ENCODE assay signal across 8 mouse cellular contexts in the genomic region with DNA sequence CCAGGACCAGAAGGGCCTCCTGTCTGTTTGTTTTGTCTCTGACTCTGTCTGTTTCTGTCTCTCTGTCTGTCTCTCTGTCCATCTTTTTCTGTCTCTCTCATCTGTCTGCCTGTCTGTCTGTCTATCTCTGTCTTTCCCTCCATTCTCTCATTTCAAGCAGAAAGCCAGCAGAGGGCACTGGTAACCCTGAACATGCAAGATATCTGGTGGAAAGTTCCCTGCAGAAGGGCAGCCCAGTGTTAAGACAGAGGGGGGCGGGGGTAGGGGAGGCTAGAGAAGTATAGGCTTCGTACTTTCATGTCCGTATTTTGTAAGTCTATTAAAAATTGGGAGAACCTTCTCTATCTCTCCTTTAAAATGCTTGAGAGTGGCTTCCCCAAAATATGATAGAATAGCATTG.
DNase-seq lines count a peak whose midpoint lies in the region; ATAC-seq and TF ChIP-seq lines count a peak whose summit lies in the region.

No protein-coding gene starts in this region.

- TF ChIP-seq CTCF in Patski (IDR thresholded peaks at IDR 0.05): peak; percentile 77

- H3K9me3 ChIP-seq in neural tube, embryonic 11.5 days (ENCODE audit: control insufficient read depth, low read length): no peaks in the 10 kb centered on the region

- H3K9ac ChIP-seq in neural tube, embryonic 11.5 days (ENCODE audit: low read length): no peak overlapping the region

- no peak overlapping the region for H3K4me3 ChIP-seq in neural tube, embryonic 11.5 days (ENCODE audit: low read depth, low read length)

- no peaks in the 10 kb centered on the region for H3K36me3 ChIP-seq in neural tube, embryonic 11.5 days (ENCODE audit: control insufficient read depth, insufficient read depth, low read length)

- no peak overlapping the region for H3K4me2 ChIP-seq in neural tube, embryonic 11.5 days (ENCODE audit: low read depth)

- H3K4me1 ChIP-seq in neural tube, embryonic 11.5 days (ENCODE audit: control insufficient read depth, insufficient read depth, low read length): no peaks in the 10 kb centered on the region

- CTCF ChIA-PET in Patski (lab: Charles Lee): interaction anchor here (1.9 kb wide), 1 partner anchor 714 kb away, joined by 6 read pairs; no protein-coding TSS in a partner anchor

- POLR2A ChIA-PET in Patski (lab: Charles Lee): no interaction called here

- no peak overlapping the region for H3K27ac ChIP-seq in neural tube, embryonic 11.5 days (ENCODE audit: low read depth, low read length)

- DNase-seq in layer of hippocampus, adult 11-12 months (ENCODE audit: low spot score): peak; percentile 66
- DNase-seq in layer of hippocampus, adult 9-10 months (ENCODE audit: low spot score): no peak
- peak; percentile 0 for DNase-seq in Patski (ENCODE audit: low read depth, low spot score)
- peak; percentile 14 for DNase-seq in cerebellum, adult 8-10 months
- DNase-seq in heart, postnatal 14 days: peak; percentile 29 to 67
- peak; percentile 14 to 37 for DNase-seq in left cerebral cortex, postnatal 36 days (ENCODE audit: low spot score in 2 of 2)
- peak; percentile 56 for DNase-seq in neural tube, embryonic 11.5 days (ENCODE audit: low spot score)

- intact Hi-C loops in heart, postnatal 14 days (cut with DNase I): loop anchor here (10.0 kb wide), 4 partner anchors 264 to 714 kb away; no protein-coding TSS in a partner anchor
- intact Hi-C loops in left cerebral cortex, postnatal 36 days (cut with DNase I): loop anchor here (10.0 kb wide), 5 partner anchors 334 to 714 kb away; no protein-coding TSS in a partner anchor

- no peaks in the 10 kb centered on the region for H3K27me3 ChIP-seq in Patski
- H3K27me3 ChIP-seq in neural tube, embryonic 11.5 days (ENCODE audit: control insufficient read depth, insufficient read depth, low read length): no peaks in the 10 kb centered on the region

- in situ Hi-C loops in Patski (cut with MboI; ENCODE audit: low pct_unique_long_range_greater_than_20kb): no loop called here

- WGBS in neural tube, embryonic 11.5 days: 33% methylated on average over 3 of the region's 3 CpGs

- no peak for ATAC-seq in Patski
- no peak for ATAC-seq in neural tube, embryonic 11.5 days (ENCODE audit: insufficient read depth, low FRiP score, low TSS enrichment)
- no peak for ATAC-seq in monocyte, adult 5-6 weeks (replicated peaks; ENCODE audit: insufficient number of reproducible peaks, low FRiP score, low TSS enrichment, poor library complexity, severe bottlenecking)
